Mouse (Mus musculus) thymus, adult 2 months (tissue): ENCODE measurements around the gene Pip5k1a.

Experiments
- CTCF ChIP-seq: fragments of 200-500 bp; IDR thresholded peaks from 2 replicates; pipeline ENCODE4 v1.5.1; 2012; ENCODE audit warnings: mild to moderate bottlenecking, control low read depth, low read length, moderate library complexity, borderline replicate concordance; ENCODE audit not compliant: control insufficient read depth, poor library complexity, insufficient read depth; ENCODE audit errors: extremely low read depth
- POLR2A ChIP-seq: fragments of 200-500 bp; IDR thresholded peaks from 2 replicates; pipeline ENCODE4 v1.6.1; 2012; ENCODE audit warnings: mild to moderate bottlenecking, low read length, control low read depth, moderate library complexity; ENCODE audit not compliant: control insufficient read depth, poor library complexity, insufficient read depth; ENCODE audit errors: extremely low read depth

DNA sequence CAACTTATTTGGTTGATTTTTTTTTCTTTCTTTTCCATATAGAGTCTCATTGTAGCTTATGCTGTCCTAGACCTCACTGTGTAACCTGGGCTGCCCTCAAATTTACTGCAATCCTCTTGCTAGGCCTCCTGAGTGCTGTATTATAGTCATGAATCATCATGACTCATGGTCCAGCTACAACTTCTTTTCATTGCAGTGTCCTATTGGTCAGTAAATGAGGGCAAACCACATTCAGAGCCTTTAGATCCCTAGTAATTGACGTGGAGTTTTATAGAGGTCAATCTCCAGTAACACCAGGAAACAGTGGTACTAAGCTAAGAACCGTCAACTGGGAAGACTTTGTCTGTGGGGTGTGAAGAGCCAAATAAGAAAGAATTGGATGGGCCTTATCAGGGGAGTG is 11.0 kb upstream of the Pip5k1a start:
- TF ChIP-seq CTCF (no peak), POLR2A (no peak)
